Mouse (Mus musculus): ENCODE measurements at regions not wholly inside any gene's neighbourhood (a gene's known extent, or its start where the extent isn't known, plus 50 kb on each side); places are given as distances from the start of the nearest gene placed in this dataset.
"Not testable (repeated sequence)": the region's sequence is repeated elsewhere in the genome, so short reads cannot be mapped to it uniquely, and the experiment has no call there.

DNA sequence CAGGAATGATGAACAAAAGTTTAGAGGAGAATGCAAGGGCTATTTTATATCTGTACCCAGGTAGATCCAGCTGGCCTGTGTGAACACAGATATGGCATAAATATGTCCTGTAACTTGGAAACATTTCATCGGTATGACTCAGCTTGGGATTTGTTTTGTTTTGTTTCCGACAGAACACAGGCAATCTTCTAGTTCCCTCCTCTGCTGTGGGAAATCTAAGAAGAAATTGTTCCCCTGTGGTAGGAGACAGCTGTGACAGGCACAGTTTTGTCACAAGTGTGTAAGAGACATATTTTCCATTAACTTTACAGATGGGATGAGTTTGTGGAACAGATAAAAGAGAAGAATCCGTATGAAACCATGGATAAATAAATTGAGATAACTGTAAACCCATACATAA is 687.0 kb downstream of the Tpm3-rs7 start:
- DNase-seq, result no peak
- intact Hi-C loops (cut with DNase I), result no loop called here

DNA sequence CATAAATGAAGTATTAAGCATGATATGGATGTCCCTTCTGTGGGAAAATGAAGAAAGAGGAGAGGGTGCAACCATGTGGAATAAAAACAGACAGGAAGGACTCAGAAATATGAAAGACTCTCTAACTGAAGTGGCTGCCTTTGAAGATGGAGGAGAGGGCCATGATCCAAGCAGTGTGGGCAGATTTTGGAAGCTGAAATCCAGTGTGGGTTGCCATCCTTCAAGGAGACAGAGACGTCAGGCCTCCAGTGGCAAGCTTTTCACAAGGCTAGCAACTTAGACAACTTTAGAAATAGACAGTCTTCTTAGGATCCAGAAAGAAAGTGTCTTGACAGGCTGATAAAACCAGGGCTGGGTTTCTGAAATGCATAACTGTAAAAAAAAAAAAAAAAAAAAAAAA is 688.0 kb downstream of the Tpm3-rs7 start:
- intact Hi-C loops (cut with DNase I), result no loop called here
- no peak for DNase-seq

DNA sequence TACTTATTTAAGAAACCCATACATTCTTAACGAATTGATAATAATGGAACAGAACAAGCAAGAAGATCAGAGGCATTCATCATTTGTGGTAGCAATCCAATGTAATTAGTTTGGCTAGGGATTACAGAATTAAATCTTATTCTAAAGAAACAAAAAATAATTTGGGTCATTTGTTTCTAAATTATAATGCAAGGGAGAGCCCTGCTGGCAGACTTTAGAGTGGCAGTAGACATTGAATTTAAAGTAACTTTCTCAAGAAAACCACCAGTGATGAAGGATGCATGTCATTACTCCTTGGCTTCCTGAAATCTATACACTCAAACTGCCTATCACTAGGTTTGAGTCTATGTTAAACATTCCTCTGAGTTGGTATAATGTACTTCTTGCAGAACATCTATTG is 722.7 kb downstream of the Tpm3-rs7 start:
- no peak for DNase-seq
- intact Hi-C loops (cut with DNase I), result no loop called here

DNA sequence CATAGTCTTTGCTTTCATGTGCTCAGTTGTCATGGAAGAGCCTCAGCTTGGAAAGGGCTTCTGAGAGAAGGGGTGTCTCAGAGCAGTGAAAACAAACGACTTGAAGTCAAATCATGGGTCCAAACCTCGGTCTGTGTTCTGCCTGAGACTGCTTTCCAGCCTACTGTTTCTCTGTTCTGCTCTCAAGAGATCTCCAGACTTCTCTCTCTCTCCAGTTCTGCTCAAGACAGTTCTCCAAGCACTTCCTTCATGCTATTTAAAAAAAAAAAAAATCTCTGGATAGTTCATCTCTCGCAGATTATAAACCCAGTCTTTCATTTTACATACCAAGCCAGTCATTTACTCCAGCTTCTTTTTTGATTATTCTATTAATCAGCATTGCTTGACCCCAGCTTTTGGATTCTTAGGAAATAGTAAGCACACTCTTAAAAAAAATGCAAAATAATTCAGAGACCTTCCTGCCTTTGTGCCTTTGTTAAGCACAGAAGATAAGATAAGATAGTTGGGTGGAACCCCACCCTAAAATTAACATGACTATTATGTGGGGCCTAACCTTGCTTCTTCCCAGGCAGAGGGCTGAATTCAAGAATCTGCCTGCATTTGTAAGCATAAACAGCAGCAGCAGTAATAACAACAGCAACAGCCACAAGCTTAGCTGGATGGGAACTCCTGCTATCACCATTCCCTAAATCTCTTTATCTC is 724.4 kb downstream of the Tpm3-rs7 start:
- intact Hi-C loops (cut with DNase I), result no loop called here
- DNase-seq, result no peak

DNA sequence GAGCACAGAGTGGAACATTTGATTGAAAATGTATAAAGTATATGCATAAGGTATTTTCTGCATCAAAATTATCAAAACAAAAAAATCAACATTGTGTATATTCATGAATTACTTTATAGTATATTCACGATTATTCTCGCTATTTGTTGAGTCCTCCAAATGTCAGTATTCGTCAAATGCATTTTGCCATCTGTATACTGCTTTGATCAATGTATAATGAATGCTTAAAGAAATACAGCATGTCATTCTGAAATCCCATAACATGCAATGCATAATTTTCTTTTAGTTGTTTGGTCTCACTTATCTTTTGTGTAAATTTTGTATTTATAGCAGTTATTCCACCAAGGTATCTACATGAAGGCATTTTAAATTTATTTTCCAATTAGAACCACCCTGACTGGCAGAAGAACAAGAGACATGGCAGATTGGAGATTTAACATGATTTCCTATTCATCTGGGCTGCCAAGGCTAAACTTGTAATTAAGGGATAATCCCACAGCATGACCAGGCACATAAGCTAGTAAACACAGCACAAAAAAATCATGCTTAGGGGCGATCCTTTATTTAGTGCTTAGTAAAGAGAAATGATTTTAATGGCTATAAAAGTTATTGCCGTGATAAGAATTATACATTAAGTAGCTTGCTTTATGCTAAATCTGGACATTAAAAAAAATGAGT is 739.3 kb downstream of the Tpm3-rs7 start:
- intact Hi-C loops (cut with DNase I), result no loop called here
- DNase-seq, result no peak

GRCm38 (mm10) chr14:114061347-114061746 is 746.9 kb downstream of the Tpm3-rs7 start:
- no peak for DNase-seq
- intact Hi-C loops (cut with DNase I), result no loop called here

GRCm38 (mm10) chr14:114062582-114062981 is 748.2 kb downstream of the Tpm3-rs7 start:
- intact Hi-C loops (cut with DNase I), result no loop called here
- DNase-seq, result no peak

DNA sequence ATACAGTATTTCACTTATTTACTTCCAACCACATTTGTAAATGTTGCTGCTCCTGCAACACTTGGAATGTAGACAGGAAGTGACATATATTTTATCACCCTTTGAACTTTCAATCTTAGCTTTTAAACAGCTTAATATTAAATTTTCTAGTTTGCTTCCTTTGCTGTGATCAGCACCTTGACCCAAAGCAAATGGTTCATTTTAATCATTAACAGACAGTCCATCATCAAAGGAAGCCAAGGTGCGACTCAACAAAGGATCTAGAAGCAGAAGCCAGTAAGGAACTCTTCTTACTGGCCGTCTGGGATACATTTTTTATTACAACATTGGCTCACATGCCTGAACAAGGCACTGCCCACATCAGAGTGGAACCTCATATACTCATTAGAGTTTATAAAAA is 758.8 kb downstream of the Tpm3-rs7 start:
- no peak for DNase-seq
- intact Hi-C loops (cut with DNase I), result no loop called here

DNA sequence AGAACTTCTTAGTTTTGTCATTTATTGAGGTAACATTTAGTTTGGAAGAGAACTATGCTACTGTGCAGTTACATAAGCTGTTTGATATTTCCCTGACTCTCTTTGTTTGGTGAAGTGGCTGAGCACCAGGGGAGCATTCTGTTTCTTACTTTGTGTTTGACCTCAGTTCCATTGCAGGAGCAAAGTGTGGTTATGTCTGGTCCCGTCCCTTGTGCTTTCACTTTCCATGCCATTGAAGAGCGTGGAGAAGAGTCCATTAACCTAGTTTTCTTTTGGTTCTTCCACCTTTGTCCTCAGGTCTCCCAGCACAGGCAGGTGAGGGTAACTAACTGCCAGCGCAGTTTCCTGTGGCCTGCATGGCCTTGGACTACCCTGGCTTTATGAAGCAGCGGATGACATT is 759.6 kb downstream of the Tpm3-rs7 start:
- no peak for DNase-seq
- intact Hi-C loops (cut with DNase I), result no loop called here

DNA sequence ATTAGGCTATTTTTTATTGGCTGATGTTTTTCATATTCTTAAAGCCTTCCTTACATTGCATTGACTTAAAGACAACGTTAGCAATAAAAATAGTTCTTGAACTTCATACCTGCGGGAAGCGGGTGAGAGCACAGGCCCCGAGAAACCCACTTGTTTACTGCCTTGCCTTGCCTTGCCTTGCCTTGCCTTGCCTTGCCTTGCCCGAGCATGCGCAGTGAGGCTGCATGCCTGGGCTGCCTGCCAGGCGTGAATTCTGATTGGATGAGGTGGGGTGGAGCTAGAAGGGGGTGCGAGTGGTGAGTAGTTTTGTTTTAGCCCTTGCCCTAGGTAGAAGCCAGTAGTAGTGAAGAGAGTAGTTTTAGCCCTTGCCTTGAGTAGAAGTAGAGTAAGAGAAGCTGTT is 792.4 kb downstream of the Tpm3-rs7 start:
- intact Hi-C loops (cut with DNase I), result no loop called here
- peak; percentile 3 for DNase-seq

DNA sequence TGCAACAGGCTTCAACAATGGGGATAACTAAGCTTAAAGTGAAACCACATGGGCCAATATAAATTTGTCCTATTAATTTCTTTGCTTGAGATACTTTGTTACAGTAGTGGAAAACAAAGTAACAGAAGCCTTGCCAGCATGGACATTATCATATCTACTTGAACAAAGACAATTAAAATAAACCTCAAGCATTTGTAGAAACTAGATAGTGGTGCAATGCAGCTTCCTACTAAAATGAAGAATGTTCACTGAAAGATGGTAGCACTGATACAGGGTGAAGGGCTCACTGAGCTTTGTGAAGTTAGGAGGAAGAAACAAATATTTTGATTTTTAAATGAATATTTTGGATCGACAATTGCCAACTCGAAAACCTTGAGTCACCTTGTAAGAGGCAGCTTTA is 814.1 kb downstream of the Tpm3-rs7 start:
- no peak for DNase-seq
- intact Hi-C loops (cut with DNase I), result no loop called here

- intact Hi-C loops (cut with DNase I), result no loop called here
Measured at GRCm38 (mm10) chr14:114166005-114166404, 851.6 kb downstream of the Tpm3-rs7 start.

GRCm38 (mm10) chr14:114215609-114216008 is 876.4 kb upstream of the Gpc5 start:
- no peak for DNase-seq
- intact Hi-C loops (cut with DNase I), result no loop called here

More at GRCm38 (mm10) chr14:114166005-114166404, 851.6 kb downstream of the Tpm3-rs7 start:
- no peak for DNase-seq

DNA sequence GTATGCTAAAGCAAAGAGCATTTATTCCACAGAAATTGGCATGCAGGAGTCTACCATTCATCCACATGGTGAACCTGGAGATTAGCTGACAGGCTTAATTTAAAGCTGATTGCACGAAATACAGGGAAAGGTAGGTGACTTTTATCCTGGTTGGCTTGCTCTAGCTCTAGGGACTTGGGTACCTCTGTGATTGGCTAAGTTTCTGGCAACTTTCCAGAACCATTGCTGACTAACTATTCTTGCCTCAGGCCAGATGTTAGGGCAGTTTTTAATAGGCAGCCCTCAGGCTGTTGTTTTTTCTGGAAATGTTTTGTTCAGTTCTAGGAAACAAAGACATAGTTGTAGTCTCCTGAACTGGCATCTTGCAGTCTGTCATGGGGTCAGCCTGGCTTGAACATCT is 871.1 kb upstream of the Gpc5 start:
- intact Hi-C loops (cut with DNase I), result no loop called here
- DNase-seq, result no peak

GRCm38 (mm10) chr14:114230711-114231110 is 861.3 kb upstream of the Gpc5 start:
- intact Hi-C loops (cut with DNase I), result no loop called here
- DNase-seq, result no peak

- intact Hi-C loops (cut with DNase I), result no loop called here
Measured at GRCm38 (mm10) chr14:114255037-114255436, 837.0 kb upstream of the Gpc5 start.

DNA sequence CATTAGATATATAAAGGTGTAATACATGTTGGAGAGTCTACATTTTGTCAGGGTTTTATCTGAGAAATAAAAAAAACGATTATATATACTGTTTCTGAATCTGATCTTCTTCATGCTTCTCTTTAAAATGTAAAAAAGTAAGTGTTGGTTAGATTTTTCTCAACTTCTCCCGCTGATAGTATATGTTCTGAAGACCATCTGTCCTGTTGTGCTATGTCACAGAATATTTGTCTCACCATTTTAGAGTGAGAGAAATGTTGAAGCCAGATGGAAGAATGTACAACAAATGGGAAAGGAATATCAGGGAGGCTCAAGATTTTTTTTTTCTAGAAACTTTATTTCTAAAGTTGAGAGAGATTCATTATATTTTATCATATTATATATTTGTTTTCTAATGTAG is 830.4 kb upstream of the Gpc5 start:
- no peak for DNase-seq
- intact Hi-C loops (cut with DNase I), result no loop called here

More at GRCm38 (mm10) chr14:114255037-114255436, 837.0 kb upstream of the Gpc5 start:
- no peak for DNase-seq

GRCm38 (mm10) chr14:114300611-114301010 is 791.4 kb upstream of the Gpc5 start:
- no peak for DNase-seq
- intact Hi-C loops (cut with DNase I), result no loop called here

DNA sequence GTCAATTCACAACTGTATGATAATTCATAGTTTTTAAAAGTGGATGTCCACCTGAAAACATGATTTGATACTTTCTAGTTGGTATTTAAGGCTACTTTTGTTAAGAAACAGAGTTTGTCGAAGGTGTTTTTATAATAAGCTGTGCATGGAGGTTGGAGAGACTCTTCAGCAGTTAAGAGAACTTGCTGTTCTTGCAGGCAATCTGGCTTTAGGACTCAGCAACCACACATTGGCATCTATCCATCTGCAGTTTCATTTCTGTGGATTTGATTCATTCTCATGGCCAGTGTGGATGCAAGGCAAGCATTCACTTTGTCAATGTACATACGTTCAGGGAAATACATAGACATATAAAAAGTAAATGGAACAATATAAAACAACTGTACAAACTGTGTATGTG is 784.5 kb upstream of the Gpc5 start:
- no peak for DNase-seq
- intact Hi-C loops (cut with DNase I), result no loop called here

DNA sequence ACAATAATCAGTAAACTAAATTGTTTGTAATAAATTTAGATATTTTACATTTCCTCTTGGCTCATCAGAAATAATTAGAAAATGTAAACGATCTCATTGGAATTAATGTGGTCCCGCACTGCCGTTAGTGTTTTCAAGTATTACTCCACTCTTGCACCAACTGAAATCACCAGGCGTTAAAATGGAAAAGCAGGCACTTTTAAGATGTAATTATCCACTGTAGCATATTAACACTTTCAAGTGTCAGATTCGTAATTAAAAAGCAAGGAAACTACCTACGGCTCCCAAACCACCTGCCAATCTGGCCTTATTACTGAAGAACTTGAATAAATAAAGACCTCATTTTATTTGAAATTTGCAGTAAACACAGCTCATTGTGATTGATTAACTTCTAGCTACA is 759.4 kb upstream of the Gpc5 start:
- intact Hi-C loops (cut with DNase I), result no loop called here
- no peak for DNase-seq

DNA sequence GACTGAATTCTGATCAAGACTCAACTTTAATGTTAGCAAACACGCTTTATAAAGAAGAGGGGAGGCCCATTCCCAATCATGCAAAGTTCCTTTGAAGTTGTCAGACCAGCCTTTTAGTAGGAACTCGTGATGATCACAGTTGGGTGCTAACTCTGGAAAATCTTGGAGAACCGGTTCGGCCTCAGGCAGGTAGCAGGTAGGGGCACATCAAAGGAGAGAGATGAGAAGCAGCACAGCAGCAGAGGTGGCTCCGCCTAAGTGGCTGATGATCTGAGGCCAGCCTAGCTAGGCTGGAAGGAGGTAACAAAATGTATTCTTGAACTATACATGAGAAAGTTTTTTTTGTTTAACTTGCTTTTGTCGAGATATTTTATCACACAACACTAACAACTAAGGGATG is 742.7 kb upstream of the Gpc5 start:
- DNase-seq, result no peak
- intact Hi-C loops (cut with DNase I), result no loop called here

- DNase-seq; intact Hi-C loops (cut with DNase I): not testable (repeated sequence)
Measured at GRCm38 (mm10) chr14:114349816-114350215, 742.2 kb upstream of the Gpc5 start.

DNA sequence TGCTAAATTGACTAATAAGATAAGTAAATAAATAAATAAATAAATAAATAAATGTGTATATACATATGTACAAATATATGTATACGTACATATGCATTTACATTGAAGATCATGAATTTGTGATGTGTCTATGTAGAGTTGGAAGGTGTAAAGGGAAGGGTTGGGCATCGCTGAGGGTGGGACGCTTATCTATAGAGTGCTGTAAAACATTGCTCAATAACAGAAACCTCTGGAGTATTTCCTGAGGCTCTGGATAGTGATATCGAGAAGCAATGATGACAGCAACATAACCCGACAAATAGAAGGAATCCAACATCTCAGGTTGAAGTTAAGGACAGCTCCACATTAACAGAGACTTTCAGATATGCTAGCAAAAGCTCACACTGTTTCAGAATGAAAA is 739.7 kb upstream of the Gpc5 start:
- intact Hi-C loops (cut with DNase I), result no loop called here
- DNase-seq, result no peak
